Mouse (Mus musculus) kidney, adult 2 months (tissue): ENCODE data around the gene Zfp53. TPM values are rescaled to one million over a fixed set of nuclear protein-coding genes. Genes with fewer than 3 reads are reported as not detected.

Source experiments
- DNase-seq: peaks from one replicate; pipeline ENCODE4 v3.0.0; 2021
- H3K27ac ChIP-seq: fragments of 200-500 bp; 2 replicates; pipeline ENCODE4 v1.5.1; 2012; ENCODE audit warnings: low read depth, low read length, control low read depth, inconsistent platforms; ENCODE audit not compliant: insufficient read depth
- H3K27me3 ChIP-seq: fragments of 200-500 bp; replicated peaks from 2 replicates; pipeline ENCODE4 v1.6.1; 2012; ENCODE audit warnings: mild to moderate bottlenecking, moderate library complexity, low read length, inconsistent platforms; ENCODE audit not compliant: control insufficient read depth, insufficient read depth
- H3K36me3 ChIP-seq: fragments of 200-500 bp; 2 replicates; pipeline ENCODE4 v1.6.1; 2012; ENCODE audit warnings: mild to moderate bottlenecking, moderate library complexity, low read length, inconsistent platforms; ENCODE audit not compliant: control insufficient read depth, insufficient read depth
- H3K4me1 ChIP-seq: fragments of 200-500 bp; 2 replicates; pipeline ENCODE4 v1.6.1; 2011; ENCODE audit warnings: low read length; ENCODE audit not compliant: control insufficient read depth, insufficient read depth
- H3K4me3 ChIP-seq: fragments of 200-500 bp; 2 replicates; pipeline ENCODE4 v1.5.1; 2011; ENCODE audit warnings: mild to moderate bottlenecking, low read depth, low read length, control low read depth; ENCODE audit not compliant: insufficient read depth
- CTCF ChIP-seq: fragments of 200-500 bp; conservative IDR thresholded peaks from 2 replicates; pipeline ENCODE4 v1.5.1; 2011; ENCODE audit warnings: low read depth, mild to moderate bottlenecking, control low read depth, low read length, moderate library complexity, mixed read lengths; ENCODE audit not compliant: insufficient read depth, insufficient read length
- POLR2A ChIP-seq: fragments of 200-500 bp; IDR thresholded peaks from one replicate; pipeline ENCODE4 v1.6.1; 2011; ENCODE audit warnings: low read depth, low read length, control low read depth
- WGBS: fragments of 180-500 bp; shearing (Covaris S2); methylation state at CpG from one replicate; pipeline ENCODE4 v1.1.7; 2018; 5-methylcytosine and 5-hydroxymethylcytosine counted together
- polyA plus RNA-seq: library from polyadenylated mRNA; depleted of rRNA; stranded (reverse); fragments of >200 nt; gene quantifications from 2 replicates; pipeline ENCODE4 v1.2.3, GENCODE M21; 2012; rRNA removed

Zfp53 gene
- polyA plus RNA-seq, 1 experiment: 1.2 TPM

DNA sequence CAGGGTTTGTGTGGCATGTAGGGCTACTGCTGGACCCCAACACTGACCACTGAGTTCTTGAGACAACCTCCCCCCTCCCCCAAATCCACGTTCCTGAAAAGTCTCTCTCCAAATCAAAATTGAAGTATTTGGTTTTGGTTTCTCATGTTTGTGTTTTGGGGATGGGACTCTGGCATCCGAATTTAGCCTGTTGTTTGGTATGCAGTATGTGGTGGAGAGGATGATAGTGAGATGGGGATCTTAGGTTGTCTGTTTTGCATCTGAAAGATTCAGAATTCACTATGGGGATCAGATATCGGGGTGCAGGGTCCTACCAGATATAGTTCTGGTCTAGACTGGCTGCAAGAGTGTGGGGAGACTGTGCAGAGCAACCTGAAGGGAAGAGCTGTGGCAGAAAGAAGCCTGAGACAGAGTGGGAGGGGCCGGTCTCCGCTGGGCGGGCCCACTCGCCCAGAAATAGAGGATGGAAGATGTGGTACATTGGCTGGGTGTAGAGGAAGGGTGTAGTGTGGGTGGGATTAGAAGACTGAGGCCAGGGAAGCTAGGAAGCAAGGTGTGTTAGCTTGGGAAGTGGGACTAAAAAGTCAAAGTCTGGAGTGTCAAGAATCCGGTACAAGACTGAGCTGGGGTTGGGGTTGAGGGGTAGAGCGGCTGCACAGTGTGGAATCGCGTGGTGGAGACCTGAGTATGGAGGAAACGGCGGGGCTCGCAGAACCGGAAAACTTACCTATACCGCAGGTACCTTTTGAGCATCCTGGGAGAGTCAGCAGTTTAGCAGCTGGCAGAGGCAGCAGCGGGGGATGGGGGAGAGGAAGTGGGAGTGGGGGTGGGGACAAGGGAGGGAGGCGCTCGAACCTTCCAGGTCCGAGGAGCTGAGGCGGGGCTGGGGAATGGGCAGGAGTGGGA, 46.6 kb downstream of the Zfp53 start, which contains the start of gene Zfp52:
Gene Zfp52 (plus strand): TSS at position 444 of the 906 bp plus-strand sequence.
- H3K4me3 ChIP-seq: peak within 1 kb of the TSS; percentile 53
- DNase-seq: peak; percentile 79
- under 1% methylated on average over 21 of the region's 21 CpGs for WGBS

GRCm38 (mm10) chr17:21536096-21536495, 47.3 kb downstream of the Zfp53 start:
- Histone ChIP-seq H3K36me3 (no peaks in the 10 kb centered on the region), H3K27me3 (no peaks in the 10 kb centered on the region), H3K4me1 (peaks cover 8% of the 10 kb centered on the region; the same call in 1 of the 2 replicates), H3K27ac (no peak overlapping the region), H3K4me3 (peak overlapping the region; percentile 53)
- TF ChIP-seq CTCF: no peak
- no peak for TF ChIP-seq POLR2A
- 44% methylated on average over 7 of the region's 7 CpGs for WGBS
- no peak for DNase-seq

More for the DNA sequence above, 46.6 kb downstream of the Zfp53 start, which contains the start of gene Zfp52:
- Histone ChIP-seq H3K36me3 (no peaks in the 10 kb centered on the region), H3K27ac (peak within 1 kb of the TSS; percentile 36), H3K4me1 (peaks cover 8% of the 10 kb centered on the region; the same call in 1 of the 2 replicates), H3K27me3 (no peaks in the 10 kb centered on the region)
- TF ChIP-seq POLR2A (no peak), CTCF (no peak)

- H3K36me3 ChIP-seq: no peaks in the 10 kb centered on the region
- no peak overlapping the region for H3K27ac ChIP-seq
- H3K27me3 ChIP-seq: no peaks in the 10 kb centered on the region
- WGBS: 36% methylated on average over 2 of the region's 2 CpGs
- peak; percentile 23 for DNase-seq
- H3K4me3 ChIP-seq: no peak overlapping the region
- peaks cover 8% of the 10 kb centered on the region; the same call in 1 of the 2 replicates for H3K4me1 ChIP-seq
- no peak for TF ChIP-seq CTCF
- no peak for TF ChIP-seq POLR2A
These were observed 47.9 kb downstream of the Zfp53 start for GRCm38 (mm10) chr17:21536676-21537075.

DNA sequence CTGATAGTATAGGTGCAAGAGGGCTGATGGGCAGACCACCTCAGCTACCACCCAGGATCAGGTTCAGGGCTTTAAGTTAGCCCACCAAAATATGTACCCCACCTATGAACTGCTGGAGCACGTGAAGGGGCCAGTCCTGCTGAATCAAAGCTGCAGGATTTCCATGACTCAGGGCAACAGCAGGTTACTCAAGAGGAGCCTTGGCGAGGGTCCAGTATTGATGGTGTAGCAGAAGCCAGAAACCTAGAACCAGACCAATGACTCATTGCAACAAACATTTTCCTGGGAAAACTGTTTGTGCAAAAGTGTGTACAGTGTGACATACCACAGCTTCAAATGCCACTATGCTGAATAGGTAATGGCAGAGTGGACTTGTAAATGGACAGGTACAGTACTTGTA, 69.0 kb downstream of the Zfp53 start:
- no peak overlapping the region for H3K27ac ChIP-seq
- no peaks in the 10 kb centered on the region for H3K27me3 ChIP-seq
- no peaks in the 10 kb centered on the region for H3K4me1 ChIP-seq
- TF ChIP-seq CTCF (no peak), POLR2A (no peak)
- no peak for DNase-seq
- H3K4me3 ChIP-seq: no peak overlapping the region
- 95% methylated on average over 2 of the region's 2 CpGs for WGBS
- peaks cover 8% of the 10 kb centered on the region for H3K36me3 ChIP-seq

Other genes starting within 250 kb of the Zfp53 start
- not detected in 2 replicates for gene Vmn1r235, start 232.6 kb upstream of the Zfp53 start, polyA plus RNA-seq
- gene Vmn1r236, start 206.1 kb upstream of the Zfp53 start, polyA plus RNA-seq: not detected in 2 replicates
- not detected in 2 replicates for gene Vmn1r237, start 177.1 kb upstream of the Zfp53 start, polyA plus RNA-seq
- gene Zfp677, start 105.2 kb upstream of the Zfp53 start, polyA plus RNA-seq: 0.24 and 0.42 TPM in 2 replicates
- 0.76 and 0.80 TPM in 2 replicates for gene Zfp54, start 65.8 kb upstream of the Zfp53 start, polyA plus RNA-seq
- gene Zfp51, start 38.6 kb upstream of the Zfp53 start, polyA plus RNA-seq: 0.64 and 1.1 TPM in 2 replicates
- gene Zfp52, start 46.5 kb downstream of the Zfp53 start, polyA plus RNA-seq: 0.39 and 0.81 TPM in 2 replicates
- 0.94 and 1.5 TPM in 2 replicates for gene Zfp948, start 78.0 kb downstream of the Zfp53 start, polyA plus RNA-seq
- 0.34 and 0.61 TPM in 2 replicates for gene Zfp983, start 161.6 kb downstream of the Zfp53 start, polyA plus RNA-seq
- not detected in 2 replicates for gene Gm10226, start 202.9 kb downstream of the Zfp53 start, polyA plus RNA-seq
- 0.69 and 1.0 TPM in 2 replicates for gene Zfp760, start 218.7 kb downstream of the Zfp53 start, polyA plus RNA-seq
- 1.9 TPM in 2 replicates for gene Zfp229, start 241.8 kb downstream of the Zfp53 start, polyA plus RNA-seq